Mouse (Mus musculus) small intestine, adult 2 months (tissue): ENCODE data around the gene Ocel1. TPM values are rescaled to one million over a fixed set of nuclear protein-coding genes. Genes with fewer than 3 reads are reported as not detected.

Experiments
- H3K27ac ChIP-seq: fragments of 200-500 bp; 2 replicates; pipeline ENCODE4 v1.5.1; 2012; ENCODE audit warnings: low read depth, low read length, control low read depth, inconsistent platforms; ENCODE audit not compliant: insufficient read depth
- H3K27me3 ChIP-seq: fragments of 200-500 bp; 2 replicates; pipeline ENCODE4 v1.6.1; 2012; ENCODE audit warnings: mild to moderate bottlenecking, moderate library complexity, low read length, inconsistent platforms; ENCODE audit not compliant: control insufficient read depth, insufficient read depth
- H3K36me3 ChIP-seq: fragments of 200-500 bp; 2 replicates; pipeline ENCODE4 v1.6.1; 2012; ENCODE audit warnings: mild to moderate bottlenecking, low read length, control low read depth, inconsistent platforms; ENCODE audit not compliant: control insufficient read depth, insufficient read depth
- H3K4me1 ChIP-seq: fragments of 200-500 bp; 2 replicates; pipeline ENCODE4 v1.6.1; 2012; ENCODE audit warnings: low read length, inconsistent platforms, mixed read lengths; ENCODE audit not compliant: control insufficient read depth, insufficient read depth, insufficient read length
- H3K4me3 ChIP-seq: fragments of 200-500 bp; 2 replicates; pipeline ENCODE4 v1.5.1; 2012; ENCODE audit warnings: low read depth, mild to moderate bottlenecking, control low read depth, inconsistent platforms, low read length, moderate library complexity
- CTCF ChIP-seq: fragments of 200-500 bp; IDR thresholded peaks from 2 replicates; pipeline ENCODE4 v1.5.1; 2012; ENCODE audit warnings: low read depth, mild to moderate bottlenecking, control low read depth, inconsistent platforms, low read length, moderate library complexity, mixed read lengths; ENCODE audit not compliant: insufficient replicate concordance, insufficient read length; ENCODE audit errors: extremely low read depth
- POLR2A ChIP-seq: fragments of 200-500 bp; IDR thresholded peaks from 2 replicates; pipeline ENCODE4 v1.6.1; 2012; ENCODE audit warnings: low read depth, mild to moderate bottlenecking, control low read depth, inconsistent platforms, low read length, moderate library complexity
- polyA plus RNA-seq: library from polyadenylated mRNA; depleted of rRNA; stranded (reverse); fragments of >200 nt; gene quantifications from 2 replicates; pipeline ENCODE4 v1.2.3, GENCODE M21; 2012; rRNA removed

Ocel1 gene
- polyA plus RNA-seq, 1 experiment = 70.3 TPM

- TF ChIP-seq POLR2A (no peak), CTCF (no peak)
- H3K4me3 ChIP-seq = no peak overlapping the region
- no peaks in the 10 kb centered on the region for H3K27me3 ChIP-seq
- no peaks in the 10 kb centered on the region for H3K4me1 ChIP-seq
- H3K27ac ChIP-seq = no peak overlapping the region
- H3K36me3 ChIP-seq = no peaks in the 10 kb centered on the region
These were observed 51.0 kb downstream of the Ocel1 start for GRCm38 (mm10) chr8:71422121-71422520.

Other genes with a start within 250 kb of the Ocel1 start
- 19.9 and 28.1 TPM in 2 replicates for gene Myo9b, start 98.6 kb upstream of the Ocel1 start, polyA plus RNA-seq
- 2.8 and 4.8 TPM in 2 replicates for gene Haus8, start 98.4 kb upstream of the Ocel1 start, polyA plus RNA-seq
- gene Use1, start 4.5 kb upstream of the Ocel1 start, polyA plus RNA-seq = 63.7 and 101 TPM in 2 replicates
- gene Nr2f6, start 10.7 kb downstream of the Ocel1 start, polyA plus RNA-seq = 233 and 448 TPM in 2 replicates
- gene Ushbp1, start 24.5 kb downstream of the Ocel1 start, polyA plus RNA-seq = 5.8 and 7.8 TPM in 2 replicates
- 64.5 and 119 TPM in 2 replicates for gene Babam1, start 25.6 kb downstream of the Ocel1 start, polyA plus RNA-seq
- 12.6 and 13.8 TPM in 2 replicates for gene Ankle1, start 34.7 kb downstream of the Ocel1 start, polyA plus RNA-seq
- gene Abhd8, start 92.4 kb downstream of the Ocel1 start, polyA plus RNA-seq = 17.4 and 26.5 TPM in 2 replicates
- gene Mrpl34, start 93.7 kb downstream of the Ocel1 start, polyA plus RNA-seq = 170 and 172 TPM in 2 replicates
- gene Dda1, start 97.9 kb downstream of the Ocel1 start, polyA plus RNA-seq = 46.3 and 85.3 TPM in 2 replicates
- 9.0 and 19.8 TPM in 2 replicates for gene Ano8, start 114.7 kb downstream of the Ocel1 start, polyA plus RNA-seq
- gene Gtpbp3, start 116.8 kb downstream of the Ocel1 start, polyA plus RNA-seq = 18.6 and 25.8 TPM in 2 replicates
- gene Plvap, start 140.5 kb downstream of the Ocel1 start, polyA plus RNA-seq = 182 and 329 TPM in 2 replicates
- not detected in 2 replicates for gene Ccdc194, start 154.4 kb downstream of the Ocel1 start, polyA plus RNA-seq
- gene Bst2, start 166.2 kb downstream of the Ocel1 start, polyA plus RNA-seq = 126 and 242 TPM in 2 replicates
- 180 and 251 TPM in 2 replicates for gene Mvb12a, start 171.6 kb downstream of the Ocel1 start, polyA plus RNA-seq
- 0.62 and 3.3 TPM in 2 replicates for gene Tmem221, start 187.6 kb downstream of the Ocel1 start, polyA plus RNA-seq
- not detected in 2 replicates for gene Nxnl1, start 195.3 kb downstream of the Ocel1 start, polyA plus RNA-seq
- gene Slc27a1, start 197.6 kb downstream of the Ocel1 start, polyA plus RNA-seq = 28.6 and 29.6 TPM in 2 replicates
- 174 and 266 TPM in 2 replicates for gene Pgls, start 220.9 kb downstream of the Ocel1 start, polyA plus RNA-seq
- gene Fam129c, start 226.3 kb downstream of the Ocel1 start, polyA plus RNA-seq = 1.7 and 4.5 TPM in 2 replicates
- gene Colgalt1, start 239.7 kb downstream of the Ocel1 start, polyA plus RNA-seq = 52.4 and 59.8 TPM in 2 replicates